In genomic region chrX:100432311-100432710, GRCm38 (mm10) we compare ENCODE assay signal across 27 mouse cellular contexts. TPM values are rescaled to one million over a fixed set of nuclear protein-coding genes. Genes with fewer than 3 reads are reported as not detected.
"Had no signal": no experiment of that assay in that cellular context is flagged by ENCODE, and none has a peak within 500 bp of the region (broad histone marks: within the 10 kb centered on the region; RNA-seq: fewer than 3 reads in every experiment).

No protein-coding gene starts in this region.

- H3K36me3 ChIP-seq: limb, embryonic 10.5 days; limb, embryonic 13.5 days; liver, embryonic 12.5 days; liver, embryonic 15.5 days; lung, embryonic 15.5 days; neural tube, embryonic 13.5 days had no signal

- H3K27ac ChIP-seq: layer of hippocampus, adult 2 months; limb, embryonic 10.5 days; limb, embryonic 13.5 days; liver, embryonic 12.5 days; liver, embryonic 15.5 days; lung, embryonic 15.5 days; neural tube, embryonic 13.5 days; stomach, postnatal 0 days had no signal

- H3K27me3 ChIP-seq: liver, embryonic 12.5 days had no signal

- H3K4me3 ChIP-seq: layer of hippocampus, adult 2 months; limb, embryonic 10.5 days; limb, embryonic 13.5 days; liver, embryonic 12.5 days; liver, embryonic 15.5 days; lung, embryonic 15.5 days; megakaryocyte, embryonic 14.5 days; neural tube, embryonic 13.5 days had no signal

- ATAC-seq: liver, embryonic 12.5 days had no signal

- H3K9me3 ChIP-seq: limb, embryonic 10.5 days; limb, embryonic 13.5 days; liver, embryonic 12.5 days; liver, embryonic 15.5 days; lung, embryonic 15.5 days; neural tube, embryonic 13.5 days had no signal

- H3K4me2 ChIP-seq: limb, embryonic 13.5 days; liver, embryonic 12.5 days; liver, embryonic 15.5 days; lung, embryonic 15.5 days; midbrain, embryonic 11.5 days; neural tube, embryonic 13.5 days had no signal

- DNase-seq: kidney, adult 9 months; kidney, postnatal 14 days; layer of hippocampus, adult 9-11 months; liver; lung, adult 18-20 months; lung, postnatal 10 days; lung, postnatal 36 days; midbrain, embryonic 14.5 days; thymus, adult 18-20 months; thymus, postnatal 36 days had no signal

- H3K9ac ChIP-seq: limb, embryonic 13.5 days; liver, embryonic 12.5 days; liver, embryonic 15.5 days; lung, embryonic 15.5 days; neural tube, embryonic 13.5 days had no signal

- H3K4me1 ChIP-seq: limb, embryonic 13.5 days; liver, embryonic 12.5 days; liver, embryonic 15.5 days; lung, embryonic 15.5 days; megakaryocyte, embryonic 14.5 days; neural tube, embryonic 13.5 days had no signal

RNA-seq across cellular contexts. Expression of gene Otud6a, which starts 3.5 kb away (rescaled TPM):
- total RNA-seq: layer of hippocampus, adult 2 months; layer of hippocampus, postnatal 25 days; left cerebral cortex, adult 18-20 months; left cerebral cortex, postnatal 25 days had no signal
- polyA plus RNA-seq: kidney, embryonic 16.5 days; large intestine, adult 2 months; limb, embryonic 10.5 days; limb, embryonic 13.5 days; liver, embryonic 12.5 days; liver, embryonic 15.5 days; lung, embryonic 15.5 days; midbrain, embryonic 11.5 days; midbrain, embryonic 14.5 days; neural tube, embryonic 13.5 days; stomach, embryonic 14.5 days; stomach, postnatal 0 days; urinary bladder, adult 2 months had no signal

RNA-seq across cellular contexts. Expression of gene Awat2, which starts 10.2 kb away (rescaled TPM):
- polyA plus RNA-seq: midbrain, embryonic 14.5 days had no signal
